Mouse (Mus musculus): ENCODE data around the gene Plp2. TPM values are rescaled to one million over a fixed set of nuclear protein-coding genes. Genes with fewer than 3 reads are reported as not detected.

The Plp2 gene
- total RNA-seq, 1 experiment from 2014 or later: 44.7 TPM

DNA sequence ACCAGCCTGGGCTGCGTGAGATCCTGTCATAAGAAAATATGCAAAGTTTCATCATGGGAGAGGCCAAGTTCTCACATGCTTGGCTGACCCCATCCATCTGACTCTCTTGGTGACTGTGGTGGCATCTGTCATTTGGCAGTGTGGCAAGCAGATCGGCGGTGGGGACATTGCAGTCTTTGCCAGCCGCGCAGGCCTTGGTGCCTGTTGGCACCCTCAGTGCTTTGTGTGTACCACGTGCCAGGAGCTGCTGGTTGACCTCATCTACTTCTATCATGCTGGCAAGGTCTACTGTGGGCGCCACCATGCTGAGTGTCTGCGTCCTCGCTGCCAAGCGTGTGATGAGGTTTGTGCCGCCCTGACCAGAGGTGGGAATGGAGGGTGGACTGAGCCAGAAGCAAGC is 6.4 kb downstream of the Plp2 start:
- ATAC-seq (replicated peaks; ENCODE audit: low read depth, poor library complexity, severe bottlenecking): no peak

DNA sequence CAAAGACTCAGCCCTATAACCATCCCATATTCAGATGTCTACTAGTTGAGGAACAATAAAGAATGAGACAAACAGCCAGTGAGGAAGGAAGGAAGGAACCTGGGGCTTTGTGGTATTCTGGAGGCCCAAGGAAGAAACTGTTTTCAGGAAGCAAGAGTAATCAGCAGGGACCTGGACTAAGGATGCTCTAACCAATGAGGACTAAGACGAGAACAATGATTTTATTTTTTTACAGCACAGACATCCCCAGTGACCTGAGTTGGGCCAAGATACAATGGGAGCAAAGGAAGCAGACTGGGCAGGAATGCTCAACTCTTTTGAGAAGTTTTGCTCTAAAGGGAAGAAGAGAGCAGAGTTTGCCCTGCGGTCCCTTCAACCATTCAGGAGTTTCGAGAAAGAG is 8.3 kb downstream of the Plp2 start:
- ATAC-seq (replicated peaks; ENCODE audit: low read depth, poor library complexity, severe bottlenecking): 0 out of 2 replicates have a peak, but pooled peaks have one; percentile 18

- ATAC-seq (replicated peaks; ENCODE audit: low read depth, poor library complexity, severe bottlenecking): no peak
These were observed 10.1 kb downstream of the Plp2 start for GRCm38 (mm10) chrX:7661086-7661485.

DNA sequence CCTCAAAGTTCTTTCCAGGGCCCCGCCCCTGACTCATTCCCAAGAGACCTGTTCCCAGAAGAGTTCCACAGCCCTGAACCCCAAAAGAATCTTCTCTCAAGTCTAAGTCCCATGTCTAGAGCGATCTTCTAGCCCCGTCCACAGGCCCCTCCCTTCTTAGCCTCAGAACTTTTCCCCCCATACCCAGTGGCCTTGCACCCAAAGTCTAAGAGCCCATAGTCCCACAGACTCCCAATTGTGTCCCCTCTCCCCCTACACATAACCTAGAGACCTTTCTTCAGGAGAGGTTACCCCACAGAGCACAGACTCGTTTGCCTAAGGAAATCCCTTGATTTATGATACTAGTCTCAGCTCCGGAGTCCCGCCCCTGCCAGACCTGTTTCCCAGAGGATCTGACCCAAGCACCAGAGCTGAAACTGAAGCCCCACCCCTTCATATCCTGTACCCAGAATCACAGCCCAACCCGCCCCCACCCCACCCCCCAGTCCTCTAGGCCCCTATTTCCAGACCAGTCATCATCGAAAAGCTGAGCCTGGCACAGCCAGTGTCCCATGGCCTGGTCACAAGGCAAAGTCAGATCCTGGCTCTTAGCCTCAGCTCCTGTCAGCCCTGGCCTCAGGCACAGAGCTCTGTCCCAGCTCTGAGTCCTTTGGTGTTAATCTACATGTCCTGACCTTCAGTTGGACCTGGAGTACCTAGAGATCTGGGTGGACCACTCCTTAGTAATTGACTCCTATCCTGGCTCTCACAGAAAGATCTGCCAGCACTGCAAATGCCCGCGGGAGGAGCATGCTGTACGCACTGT is 12.2 kb downstream of the Plp2 start:
- no peak for ATAC-seq (replicated peaks; ENCODE audit: low read depth, poor library complexity, severe bottlenecking)

DNA sequence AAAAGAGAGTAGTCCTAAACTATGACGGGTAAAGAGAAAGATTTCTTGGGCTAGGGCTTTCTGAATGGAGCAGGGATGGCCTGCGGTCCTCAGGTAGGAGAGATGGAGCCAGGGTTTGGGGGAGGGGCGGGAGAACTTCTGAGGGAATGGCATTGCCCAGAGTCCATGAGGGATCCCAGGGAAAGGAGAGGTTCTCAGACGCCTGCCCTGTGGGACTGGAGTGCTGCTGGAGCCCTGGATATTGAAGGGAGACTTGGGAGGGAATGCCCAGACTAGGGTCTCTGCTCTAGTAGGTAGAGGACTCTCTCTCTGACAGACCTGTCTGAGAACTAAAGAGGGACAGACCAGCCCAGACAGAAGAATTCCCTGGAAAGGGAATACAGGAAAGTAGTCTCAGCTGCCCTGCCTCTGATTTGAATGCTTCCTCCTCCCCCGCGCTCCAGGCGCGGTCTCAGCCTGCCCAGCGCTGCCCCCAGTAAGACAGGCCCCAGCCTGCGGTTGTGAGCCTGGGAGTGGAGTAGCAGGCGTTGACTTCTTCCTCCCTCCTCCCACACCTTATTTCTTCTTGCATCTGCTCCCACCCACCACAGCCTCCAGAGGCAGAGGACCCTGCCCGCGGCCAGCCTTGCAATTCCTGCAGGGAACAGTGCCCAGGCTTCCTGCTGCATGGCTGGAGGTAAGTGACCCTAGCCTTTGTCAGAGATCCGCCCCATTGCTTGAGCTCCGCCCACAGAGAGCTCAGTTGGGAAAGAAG is 13.0 kb downstream of the Plp2 start:
- peak; percentile 66 for ATAC-seq (replicated peaks; ENCODE audit: low read depth, poor library complexity, severe bottlenecking)

DNA sequence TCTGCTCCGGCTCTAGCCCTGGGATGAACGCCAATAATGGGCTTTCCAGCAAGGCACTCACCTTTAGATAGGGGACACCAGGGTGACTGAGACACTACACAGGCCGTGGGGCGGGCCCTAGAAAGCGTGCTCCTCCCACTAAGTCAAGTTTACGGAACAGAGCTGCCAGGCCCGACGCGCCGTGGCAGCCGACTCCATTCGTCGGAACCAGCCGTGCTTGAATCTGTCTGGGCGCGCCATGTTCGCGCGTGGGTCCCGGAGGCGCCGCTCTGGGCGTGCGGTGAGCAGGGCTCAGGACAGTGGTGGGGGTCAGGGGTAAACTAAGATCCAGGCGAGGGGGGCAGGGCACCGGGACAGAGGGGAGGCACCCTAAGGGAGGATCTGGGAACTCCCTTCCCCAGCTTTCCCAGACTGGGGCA is 14.0 kb downstream of the Plp2 start, which contains the start of gene Prickle3:
TSS of gene Prickle3 (plus strand) at position 40 of the 419 bp plus-strand sequence.
- ATAC-seq (replicated peaks; ENCODE audit: low read depth, poor library complexity, severe bottlenecking): peak; percentile 92

DNA sequence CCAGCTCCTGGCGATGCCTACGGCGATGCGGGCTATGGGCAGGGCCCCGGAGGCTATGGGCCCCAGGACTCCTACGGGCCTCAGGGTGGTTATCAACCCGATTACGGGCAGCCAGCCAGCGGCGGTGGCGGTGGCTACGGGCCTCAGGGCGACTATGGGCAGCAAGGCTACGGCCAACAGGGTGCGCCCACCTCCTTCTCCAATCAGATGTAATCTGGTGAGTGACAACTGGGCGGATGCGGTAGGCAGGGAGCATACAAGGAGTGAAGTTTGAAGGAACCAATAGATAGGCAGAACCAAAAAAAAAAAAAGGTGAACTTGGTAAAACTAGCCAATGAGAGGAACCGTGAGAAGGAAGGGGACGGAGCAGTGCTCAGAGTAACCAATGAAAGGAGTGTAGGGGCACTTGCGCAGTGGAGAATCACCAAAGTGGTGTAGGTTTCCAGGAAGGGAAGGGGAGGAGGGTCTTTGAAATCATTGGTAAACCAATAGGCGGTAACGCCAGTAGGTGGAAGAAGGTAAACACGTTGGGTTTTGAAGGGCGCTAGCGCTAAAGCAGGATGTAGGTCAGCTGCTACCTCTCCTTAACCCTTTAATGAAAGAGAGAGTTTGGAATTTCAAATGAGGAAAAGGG is 22.4 kb downstream of the Plp2 start:
- ATAC-seq (replicated peaks; ENCODE audit: low read depth, poor library complexity, severe bottlenecking): peak; percentile 95

DNA sequence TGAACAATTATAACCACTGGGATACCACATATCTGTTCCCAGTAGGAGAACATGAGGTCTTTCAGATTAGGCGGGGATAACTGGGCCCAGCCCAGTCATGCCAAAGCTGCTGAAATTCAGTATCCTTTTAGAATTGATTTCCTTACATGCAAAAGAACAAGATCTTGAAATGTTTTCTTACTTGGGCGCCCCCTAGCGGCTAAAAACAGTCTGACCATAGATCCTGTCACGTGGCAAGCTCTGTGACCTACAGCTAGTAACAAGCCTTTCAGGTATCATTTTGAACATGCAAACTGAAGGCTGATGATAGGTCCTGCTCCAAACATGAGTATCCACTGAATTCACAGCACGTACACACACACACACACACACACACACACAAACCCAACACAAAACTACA is 25.8 kb downstream of the Plp2 start:
- ATAC-seq (replicated peaks; ENCODE audit: low read depth, poor library complexity, severe bottlenecking): 0 out of 2 replicates have a peak, but pooled peaks have one; percentile 8

GRCm38 (mm10) chrX:7640785-7641184 is 30.4 kb downstream of the Plp2 start:
- no peak for ATAC-seq (replicated peaks; ENCODE audit: low read depth, poor library complexity, severe bottlenecking)

- no peak for ATAC-seq (replicated peaks; ENCODE audit: low read depth, poor library complexity, severe bottlenecking)
These were observed 31.5 kb downstream of the Plp2 start for GRCm38 (mm10) chrX:7639536-7640325.

DNA sequence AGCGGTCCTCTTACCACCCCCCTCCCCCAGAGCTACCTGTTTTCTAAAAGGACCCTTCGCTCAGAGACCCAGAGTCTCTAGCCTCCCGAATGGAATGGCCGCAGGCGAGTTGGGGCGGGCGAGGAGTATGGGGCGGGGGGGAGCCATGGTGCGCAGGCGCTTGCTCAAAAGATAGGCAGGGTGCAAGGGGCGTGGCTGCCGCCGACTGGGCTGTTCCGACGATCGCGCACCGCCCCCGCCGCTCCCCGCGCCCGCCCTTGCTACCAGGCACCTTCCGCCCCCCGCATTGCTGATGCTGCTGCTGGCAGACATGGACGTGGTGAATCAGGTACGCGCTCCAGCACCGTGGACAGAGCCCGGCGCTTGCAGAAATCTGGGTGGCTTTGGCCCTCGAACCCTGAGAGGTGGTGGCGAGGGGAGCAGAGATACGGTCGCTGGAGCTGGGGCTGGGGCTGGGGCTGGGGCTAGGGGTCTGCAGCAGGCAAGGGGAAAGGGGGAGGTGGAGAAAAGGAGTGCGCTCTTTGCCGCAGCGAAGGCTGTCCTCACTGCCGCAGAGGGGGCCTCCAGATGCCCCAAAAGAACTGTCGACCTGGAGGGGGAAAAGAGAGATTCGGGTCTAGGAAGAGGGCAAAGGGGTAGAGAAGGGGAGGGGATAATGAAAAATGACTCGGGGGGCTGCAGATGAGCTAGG is 32.6 kb downstream of the Plp2 start, which contains the start of gene Syp:
TSS of gene Syp (plus strand) at position 71 of the 691 bp plus-strand sequence.
- peak; percentile 99 for ATAC-seq (replicated peaks; ENCODE audit: low read depth, poor library complexity, severe bottlenecking)

DNA sequence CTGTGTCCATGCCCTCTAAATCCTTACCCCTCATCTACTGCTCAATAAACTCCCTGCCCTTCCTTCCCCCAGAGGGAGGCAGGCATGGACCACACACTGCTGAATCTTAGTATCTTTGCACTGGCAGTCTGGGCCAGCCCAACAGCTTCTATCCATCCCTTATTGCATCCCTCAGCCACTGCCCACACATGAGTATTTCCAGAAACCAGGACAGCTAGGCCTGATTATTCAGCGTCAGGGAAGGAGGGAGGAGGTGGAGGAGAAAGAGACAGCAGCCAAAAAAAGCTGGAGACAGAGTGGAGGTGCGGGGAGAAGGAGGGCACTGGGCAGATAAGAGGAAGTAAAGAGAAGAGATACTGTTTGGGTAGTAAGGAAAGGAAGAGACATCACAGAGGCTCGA is 36.1 kb downstream of the Plp2 start:
- ATAC-seq (replicated peaks; ENCODE audit: low read depth, poor library complexity, severe bottlenecking): no peak

DNA sequence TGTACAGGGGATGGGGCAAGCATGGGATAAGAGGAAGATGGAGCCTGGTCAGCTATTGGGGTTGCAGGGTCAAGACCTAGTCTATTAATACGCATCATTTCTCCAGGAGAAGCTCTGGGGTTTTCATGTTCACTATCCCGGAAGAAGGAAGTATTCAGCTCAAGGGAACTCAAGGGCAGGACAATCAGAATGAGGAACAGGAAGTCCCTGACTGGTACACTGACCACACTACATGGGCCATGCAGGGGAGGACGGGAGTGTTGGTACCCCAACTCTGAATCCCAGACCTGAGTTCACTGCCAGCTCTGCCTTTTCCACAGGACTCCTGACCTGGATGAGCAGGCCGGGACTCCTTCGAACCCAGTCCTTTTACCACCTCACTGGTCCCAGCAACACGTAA is 38.6 kb downstream of the Plp2 start:
- 0 out of 2 replicates have a peak, but pooled peaks have one; percentile 47 for ATAC-seq (replicated peaks; ENCODE audit: low read depth, poor library complexity, severe bottlenecking)

Other genes starting within 250 kb of the Plp2 start
- gene Foxp3, start 97.7 kb downstream of the Plp2 start, total RNA-seq (2017): 0.05 TPM in 1 of 2 replicates, not detected in the other
- gene Ppp1r3f, start 97.1 kb downstream of the Plp2 start, total RNA-seq (2017): 0.82 and 1.0 TPM in 2 replicates
- gene Ccdc22, start 65.9 kb downstream of the Plp2 start, total RNA-seq (2017): 31.2 and 36.4 TPM in 2 replicates
- 0.05 TPM in 1 of 2 replicates, not detected in the other for gene Cacna1f, start 64.3 kb downstream of the Plp2 start, total RNA-seq (2017)
- 1.6 TPM in 1 of 2 replicates, not detected in the other for gene Syp, start 32.9 kb downstream of the Plp2 start, total RNA-seq (2017)
- gene Prickle3, start 14.1 kb downstream of the Plp2 start, total RNA-seq (2017): 3.4 and 4.6 TPM in 2 replicates
- gene Magix, start 9.9 kb upstream of the Plp2 start, total RNA-seq (2017): 0.68 TPM in 1 of 2 replicates, not detected in the other
- 19.6 and 22.4 TPM in 2 replicates for gene Gpkow, start 25.7 kb upstream of the Plp2 start, total RNA-seq (2017)
- 31.1 and 31.9 TPM in 2 replicates for gene Wdr45, start 42.9 kb upstream of the Plp2 start, total RNA-seq (2017)
- gene Gm45208, start 50.9 kb upstream of the Plp2 start, total RNA-seq (2017): not detected in 2 replicates
- 6.2 and 10.4 TPM in 2 replicates for gene Praf2, start 57.0 kb upstream of the Plp2 start, total RNA-seq (2017)
- 5.2 and 6.8 TPM in 2 replicates for gene Ccdc120, start 79.5 kb upstream of the Plp2 start, total RNA-seq (2017)
- 7.1 and 10.1 TPM in 2 replicates for gene Tfe3, start 91.2 kb upstream of the Plp2 start, total RNA-seq (2017)
- gene Gripap1, start 118.4 kb upstream of the Plp2 start, total RNA-seq (2017): 73.1 and 85.8 TPM in 2 replicates
- gene Kcnd1, start 150.9 kb upstream of the Plp2 start, total RNA-seq (2017): 0.91 TPM in 1 of 2 replicates, not detected in the other
- 57.0 and 57.9 TPM in 2 replicates for gene Otud5, start 170.0 kb upstream of the Plp2 start, total RNA-seq (2017)
- 2.2 and 5.0 TPM in 2 replicates for gene Pim2, start 206.9 kb upstream of the Plp2 start, total RNA-seq (2017)
- 10.5 and 13.2 TPM in 2 replicates for gene Slc35a2, start 212.6 kb upstream of the Plp2 start, total RNA-seq (2017)
- 156 and 162 TPM in 2 replicates for gene Pqbp1, start 227.9 kb upstream of the Plp2 start, total RNA-seq (2017)
- gene Timm17b, start 228.0 kb upstream of the Plp2 start, total RNA-seq (2017): 42.2 and 54.8 TPM in 2 replicates
- not detected in 2 replicates for gene Gm10491, start 236.4 kb upstream of the Plp2 start, total RNA-seq (2017)
- gene Gm10490, start 238.2 kb upstream of the Plp2 start, total RNA-seq (2017): not detected in 2 replicates
- gene Pcsk1n, start 248.4 kb upstream of the Plp2 start, total RNA-seq (2017): not detected in 2 replicates

All from common myeloid progenitor, adult 5-6 weeks (primary cell).